Mouse (Mus musculus) ES-E14 (cell line): ENCODE measurements at regions not wholly inside any gene's neighbourhood (a gene's known extent, or its start where the extent isn't known, plus 50 kb on each side); places are given as distances from the start of the nearest gene placed in this dataset.

Experiments used
- DNase-seq: peaks from one replicate; pipeline ENCODE4 v3.0.0-alpha.2; 2013; ENCODE audit warnings: low read depth, low spot score
- H3K27ac ChIP-seq: 2 replicates; pipeline ENCODE4 v1.5.1; 2012; ENCODE audit warnings: low read depth, mild to moderate bottlenecking, low read length, moderate library complexity, mixed read lengths; ENCODE audit not compliant: poor library complexity, insufficient read depth, severe bottlenecking
- H3K36me3 ChIP-seq: 2 replicates; pipeline ENCODE4 v1.6.1; 2012; ENCODE audit warnings: mild to moderate bottlenecking, low read length, moderate library complexity, mixed read lengths; ENCODE audit not compliant: control insufficient read depth, poor library complexity, insufficient read depth, severe bottlenecking
- H3K4me1 ChIP-seq, 2 experiments: fragments of 150-350 bp in 1 of 2; sonication (generic) in 1 of 2; 2 replicates each; pipeline ENCODE4 v1.6.1; 2012; ENCODE audit warnings: low read length in 2 of 2, mild to moderate bottlenecking in 1 of 2, mixed read lengths in 1 of 2; ENCODE audit not compliant: control insufficient read depth in 2 of 2, insufficient read depth in 2 of 2, poor library complexity in 1 of 2
- H3K4me3 ChIP-seq, 2 experiments: fragments of 150-350 bp in 1 of 2; sonication (generic) in 1 of 2; 2 replicates each; pipeline ENCODE4 v1.5.1; 2012; ENCODE audit warnings: low read length in 2 of 2, low read depth in 1 of 2, mild to moderate bottlenecking in 1 of 2, mixed read lengths in 1 of 2; ENCODE audit not compliant: insufficient read depth in 1 of 2, poor library complexity in 1 of 2, severe bottlenecking in 1 of 2
- H3K9ac ChIP-seq: 2 replicates; pipeline ENCODE4 v1.6.1; 2012; ENCODE audit warnings: low read depth, mild to moderate bottlenecking, low read length, mixed read lengths; ENCODE audit not compliant: poor library complexity, insufficient read depth, severe bottlenecking
- H3K9me3 ChIP-seq: fragments of 150-350 bp; sonication (generic); 2 replicates; pipeline ENCODE4 v1.6.1; 2012; ENCODE audit warnings: low read depth, mild to moderate bottlenecking, low read length; ENCODE audit not compliant: control insufficient read depth, insufficient read depth
- CHD2 ChIP-seq: IDR thresholded peaks from 2 replicates; pipeline ENCODE4 v1.6.1; 2014; ENCODE audit warnings: mild to moderate bottlenecking, low read depth, low read length, inconsistent platforms
- HCFC1 ChIP-seq: IDR thresholded peaks from 2 replicates; pipeline ENCODE4 v1.6.1; 2012; ENCODE audit warnings: low read length, inconsistent platforms, borderline replicate concordance; ENCODE audit not compliant: insufficient read depth
- MAFK ChIP-seq: IDR thresholded peaks from 2 replicates; pipeline ENCODE4 v1.6.1; 2014; ENCODE audit warnings: mild to moderate bottlenecking, low read depth, low read length, inconsistent platforms; ENCODE audit not compliant: insufficient read depth
- ZC3H11A ChIP-seq: IDR thresholded peaks from 2 replicates; pipeline ENCODE4 v1.6.1; 2012; ENCODE audit warnings: low read depth, mild to moderate bottlenecking, inconsistent platforms, low read length, borderline replicate concordance
- ZNF384 ChIP-seq: IDR thresholded peaks from 2 replicates; pipeline ENCODE4 v1.6.1; 2012; ENCODE audit warnings: low read depth, low read length, inconsistent platforms
- in situ Hi-C, 2 experiments: fragments of 600-800 bp; cut with MboI; formaldehyde crosslinking; loops; one replicate each; pipeline ENCODE4 v1.15.1; 2025; ENCODE audit warnings: low sequenced_read_pairs in 2 of 2, inconsistent platforms in 1 of 2; ENCODE audit not compliant: unreplicated experiment in 2 of 2

- TF ChIP-seq ZNF384 (no peak), CHD2 (no peak), MAFK (no peak), ZC3H11A (no peak), HCFC1 (no peak)
- Histone ChIP-seq H3K9ac (no peak overlapping the region), H3K36me3 (no peaks in the 10 kb centered on the region), H3K4me1 (no peaks in the 10 kb centered on the region), H3K27ac (no peak overlapping the region), H3K9me3 (no peaks in the 10 kb centered on the region), H3K4me3 (no peak overlapping the region)
- no peak for DNase-seq
- in situ Hi-C loops = no loop called here
Observed at GRCm38 (mm10) chr17:82829415-82829814, 385.7 kb upstream of the Pkdcc start.

GRCm38 (mm10) chr17:82834177-82834576 is 380.9 kb upstream of the Pkdcc start:
- no peak for TF ChIP-seq MAFK
- TF ChIP-seq HCFC1 = no peak
- no peak for TF ChIP-seq ZNF384
- TF ChIP-seq CHD2 = no peak
- no peak for TF ChIP-seq ZC3H11A
- Histone ChIP-seq H3K27ac (no peak overlapping the region), H3K9me3 (no peaks in the 10 kb centered on the region), H3K4me3 (no peak overlapping the region), H3K9ac (no peak overlapping the region), H3K4me1 (no peaks in the 10 kb centered on the region), H3K36me3 (no peaks in the 10 kb centered on the region)
- in situ Hi-C loops = no loop called here
- no peak for DNase-seq

- in situ Hi-C loops = no loop called here
Observed at GRCm38 (mm10) chr17:82836115-82836514, 379.0 kb upstream of the Pkdcc start.

GRCm38 (mm10) chr17:82846776-82847494 is 368.2 kb upstream of the Pkdcc start:
- Histone ChIP-seq H3K27ac (no peak overlapping the region), H3K4me1 (no peaks in the 10 kb centered on the region), H3K4me3 (no peak overlapping the region), H3K36me3 (no peaks in the 10 kb centered on the region), H3K9me3 (no peaks in the 10 kb centered on the region), H3K9ac (no peak overlapping the region)
- in situ Hi-C loops = no loop called here
- TF ChIP-seq CHD2 (no peak), MAFK (no peak)
- DNase-seq = no peak

More at GRCm38 (mm10) chr17:82836115-82836514, 379.0 kb upstream of the Pkdcc start:
- Histone ChIP-seq H3K4me1 (no peaks in the 10 kb centered on the region), H3K9me3 (no peaks in the 10 kb centered on the region), H3K27ac (no peak overlapping the region), H3K36me3 (no peaks in the 10 kb centered on the region), H3K9ac (no peak overlapping the region), H3K4me3 (no peak overlapping the region)
- TF ChIP-seq ZC3H11A (no peak), ZNF384 (no peak), MAFK (no peak)
- DNase-seq = no peak
